Mouse (Mus musculus) liver, embryonic 14.5 days (tissue): Measurements from ENCODE around the gene Arhgap27. TPM values are rescaled to one million over a fixed set of nuclear protein-coding genes. Genes with fewer than 3 reads are reported as not detected.
A peak's percentile ranks its signal among the peaks of the same experiment; 100 is the strongest.

Source experiments
- ATAC-seq: fragments of 200-750 bp; cut with Nextera tagmentation; 2 replicates; pipeline ENCODE4 v1.8.0; 2017; ENCODE audit warnings: moderate number of reproducible peaks, mild to moderate bottlenecking, moderate library complexity; ENCODE audit not compliant: insufficient read depth
- DNase-seq, 3 experiments: peaks; one replicate each; pipeline ENCODE4 v3.0.0-alpha.2; 2012 to 2013; ENCODE audit warnings: low read depth in 3 of 3, low spot score in 3 of 3
- H3K27ac ChIP-seq: fragments of 300-500 bp; sonication (generic); 2 replicates; pipeline ENCODE4 v1.5.1; 2014; ENCODE audit warnings: moderate library complexity, mild to moderate bottlenecking, control low read depth, inconsistent platforms
- H3K27me3 ChIP-seq: fragments of 300-500 bp; sonication (generic); 2 replicates; pipeline ENCODE4 v1.6.1; 2014; ENCODE audit warnings: mild to moderate bottlenecking, low read length, moderate library complexity; ENCODE audit not compliant: control insufficient read depth, insufficient read depth
- H3K36me3 ChIP-seq: fragments of 300-500 bp; sonication (generic); replicated peaks from 2 replicates; pipeline ENCODE4 v1.6.1; 2014; ENCODE audit warnings: low read depth; ENCODE audit not compliant: control insufficient read depth, insufficient read depth
- H3K4me1 ChIP-seq, 2 experiments: fragments of 200-500 bp in 1 of 2; fragments of 300-500 bp in 1 of 2; sonication (generic) in 1 of 2; replicated peaks; 2 replicates each; pipeline ENCODE4 v1.6.1; 2012 to 2014; ENCODE audit warnings: antibody characterized with exemption in 1 of 2, inconsistent platforms in 1 of 2, low read length in 1 of 2; ENCODE audit not compliant: control insufficient read depth in 2 of 2, insufficient read depth in 2 of 2
- H3K4me2 ChIP-seq: fragments of 300-500 bp; sonication (generic); 2 replicates; pipeline ENCODE4 v1.6.1; 2014; ENCODE audit warnings: low read depth, mild to moderate bottlenecking, control low read depth, moderate library complexity
- H3K4me3 ChIP-seq, 2 experiments: fragments of 200-500 bp in 1 of 2; fragments of 300-500 bp in 1 of 2; sonication (generic) in 1 of 2; 2 replicates each; pipeline ENCODE4 v1.5.1; 2012 to 2014; ENCODE audit warnings: low read depth in 2 of 2, low read length in 2 of 2, mild to moderate bottlenecking in 2 of 2, control low read depth in 1 of 2, inconsistent platforms in 1 of 2, moderate library complexity in 1 of 2; ENCODE audit not compliant: insufficient read depth in 1 of 2
- H3K9ac ChIP-seq: fragments of 300-500 bp; sonication (generic); replicated peaks from 2 replicates; pipeline ENCODE4 v1.6.1; 2014; ENCODE audit warnings: mild to moderate bottlenecking, control low read depth, moderate library complexity
- H3K9me3 ChIP-seq: fragments of 300-500 bp; sonication (generic); 2 replicates; pipeline ENCODE4 v1.6.1; 2016; ENCODE audit warnings: low read length, mixed read lengths; ENCODE audit not compliant: control insufficient read depth
- CTCF ChIP-seq: IDR thresholded peaks from 2 replicates; pipeline ENCODE4 v1.5.1; 2016; ENCODE audit warnings: antibody characterized with exemption, low read depth, control low read depth
- EP300 ChIP-seq: IDR thresholded peaks from 2 replicates; pipeline ENCODE4 v1.6.1; 2016; ENCODE audit warnings: antibody characterized with exemption, low read depth
- WGBS: fragments of 180-500 bp; shearing (Covaris S2); extraction: QIAGEN DNeasy Blood & Tissue Kit; methylation state at CpG from one replicate; pipeline ENCODE4 v1.1.7; 2014; ENCODE audit not compliant: insufficient replicate concordance; 5-methylcytosine and 5-hydroxymethylcytosine counted together
- polyA plus RNA-seq, 2 experiments: library from polyadenylated mRNA; depleted of rRNA in 1 of 2; stranded (reverse) in 1 of 2; unstranded in 1 of 2; fragments of >200 nt; fragmentation: Nextera tagmentation in 1 of 2; extraction: Ambion mirVana in 1 of 2; gene quantifications; 2 replicates each; pipeline versions ENCODE4 v1.2.1 to v1.2.3; 2012 to 2014

Gene Arhgap27
- polyA plus RNA-seq, 2 experiments: 1.4 to 2.6 TPM

GRCm38 (mm10) chr11:103332186-103332889 is 31.2 kb downstream of the Arhgap27 start:
- DNase-seq (peak; percentile 45 to 56 (median 47)), ATAC-seq (peak; percentile 26; the same call in 1 of the 2 replicates)
- Histone ChIP-seq H3K4me3 (no peak overlapping the region), H3K27me3 (no peaks in the 10 kb centered on the region), H3K9me3 (no peaks in the 10 kb centered on the region), H3K4me2 (no peak overlapping the region), H3K36me3 (no peaks in the 10 kb centered on the region), H3K4me1 (no peaks in the 10 kb centered on the region), H3K9ac (no peak overlapping the region), H3K27ac (no peak overlapping the region)
- TF ChIP-seq EP300: no peak
- TF ChIP-seq CTCF: peak; percentile 88
- 38% methylated on average over 18 of the region's 18 CpGs for WGBS

DNA sequence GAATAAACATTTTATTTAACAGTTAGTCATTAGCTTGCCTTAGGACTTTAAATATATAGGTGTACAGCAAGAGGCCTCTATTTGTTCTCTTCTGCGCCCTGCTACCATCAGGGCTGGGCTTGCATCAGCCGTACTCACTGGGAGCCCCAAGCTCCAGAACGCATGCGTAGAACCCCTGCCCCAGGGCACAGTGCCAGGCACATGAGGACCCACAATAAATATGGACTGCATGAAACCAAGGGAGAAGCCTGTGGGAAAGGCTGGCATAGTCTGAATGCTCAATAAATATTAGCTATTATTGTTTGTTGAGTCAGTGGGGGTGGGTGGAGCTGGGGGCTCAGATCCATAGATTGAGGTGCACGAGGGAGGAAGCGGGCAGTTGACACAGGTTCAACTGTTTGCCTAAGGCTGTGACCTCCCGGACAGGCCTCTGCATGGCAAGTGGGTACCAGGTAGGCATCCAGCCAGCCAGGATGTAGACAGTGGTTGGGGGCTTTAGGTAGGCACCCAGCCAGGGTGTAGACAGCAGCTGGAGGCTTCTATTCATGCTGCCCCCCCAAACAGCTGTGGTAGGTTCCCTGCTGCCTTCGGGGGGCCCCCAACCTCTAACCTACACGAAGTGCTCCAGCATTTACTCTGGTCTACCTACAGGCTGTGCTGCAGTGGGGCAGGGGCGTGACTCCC is 31.8 kb downstream of the Arhgap27 start:
- WGBS: 74% methylated on average over 10 of the region's 10 CpGs
- no peak overlapping the region for H3K27ac ChIP-seq

GRCm38 (mm10) chr11:103330651-103331319 is 32.7 kb downstream of the Arhgap27 start:
- no peak for TF ChIP-seq EP300
- TF ChIP-seq CTCF: 0 out of 2 replicates have a peak, but pooled peaks have one; percentile 30
- Histone ChIP-seq H3K4me1 (no peaks in the 10 kb centered on the region), H3K27me3 (no peaks in the 10 kb centered on the region), H3K9me3 (no peaks in the 10 kb centered on the region), H3K9ac (no peak overlapping the region), H3K4me3 (no peak overlapping the region), H3K4me2 (no peak overlapping the region), H3K27ac (no peak overlapping the region), H3K36me3 (no peaks in the 10 kb centered on the region)
- 66% methylated on average over 7 of the region's 7 CpGs for WGBS
- DNase-seq: no peak
- no peak for ATAC-seq

More for the DNA sequence above, 31.8 kb downstream of the Arhgap27 start:
- no peak overlapping the region for H3K4me3 ChIP-seq
- H3K27me3 ChIP-seq: no peaks in the 10 kb centered on the region
- DNase-seq (no peak), ATAC-seq (no peak)
- TF ChIP-seq EP300 (no peak), CTCF (no peak)
- H3K9me3 ChIP-seq: no peaks in the 10 kb centered on the region
- no peak overlapping the region for H3K4me2 ChIP-seq
- H3K9ac ChIP-seq: no peak overlapping the region
- no peaks in the 10 kb centered on the region for H3K4me1 ChIP-seq
- no peaks in the 10 kb centered on the region for H3K36me3 ChIP-seq

DNA sequence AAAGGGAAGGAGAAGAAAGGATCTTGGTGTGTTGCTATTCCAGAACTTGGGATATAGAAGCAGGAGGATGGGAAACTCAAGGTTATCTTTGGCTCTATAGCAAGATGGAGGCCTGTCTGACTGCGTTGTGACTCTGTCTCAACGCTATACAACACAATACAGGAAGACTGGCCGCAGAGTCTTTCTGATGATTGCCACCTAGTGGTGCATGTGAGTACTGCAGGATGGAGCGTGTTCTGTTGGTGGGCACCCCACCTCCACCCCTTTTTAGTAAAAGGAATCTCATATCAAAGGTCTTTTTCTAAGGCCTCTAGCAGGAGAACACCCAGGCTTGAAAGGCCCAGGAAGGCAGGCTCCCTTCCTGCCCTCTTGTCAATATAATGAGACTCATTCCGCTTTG is 36.5 kb downstream of the Arhgap27 start:
- H3K9ac ChIP-seq: no peak overlapping the region
- TF ChIP-seq CTCF (peak; percentile 92), EP300 (no peak)
- 18% methylated on average over 5 of the region's 5 CpGs for WGBS
- H3K9me3 ChIP-seq: no peaks in the 10 kb centered on the region
- H3K4me1 ChIP-seq: peaks cover 0 to 2% of the 10 kb centered on the region in 2 experiments; a peak in 1 of 4 replicates
- ATAC-seq: no peak
- no peaks in the 10 kb centered on the region for H3K27me3 ChIP-seq
- H3K4me3 ChIP-seq: no peak overlapping the region
- peak in 2 of 3 experiments; percentile 28 to 38 for DNase-seq
- no peak overlapping the region for H3K4me2 ChIP-seq
- no peak overlapping the region for H3K27ac ChIP-seq
- no peaks in the 10 kb centered on the region for H3K36me3 ChIP-seq

DNA sequence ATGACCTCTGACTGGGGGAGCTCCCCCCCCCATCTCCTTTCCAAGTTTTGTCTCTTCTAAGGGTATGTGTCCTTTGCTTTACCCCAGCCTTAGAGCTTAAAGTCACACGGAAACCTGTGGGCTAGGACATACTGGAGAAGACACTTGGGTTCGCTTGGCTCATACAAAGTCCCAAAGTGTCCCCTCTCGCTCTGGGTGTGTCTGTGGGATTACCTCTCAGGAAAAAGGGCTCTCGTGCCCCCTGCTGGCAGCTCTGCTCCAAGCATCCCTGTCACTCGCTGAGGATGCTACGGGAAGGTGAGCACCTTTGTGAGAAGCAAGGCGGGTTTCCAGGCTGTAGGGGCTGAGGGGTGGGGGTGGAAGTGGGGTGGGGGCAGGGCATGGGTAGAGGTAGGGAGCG is 38.3 kb downstream of the Arhgap27 start:
- DNase-seq (peak in 2 of 3 experiments; percentile 7 to 22), ATAC-seq (no peak)
- H3K36me3 ChIP-seq: no peaks in the 10 kb centered on the region
- no peak overlapping the region for H3K27ac ChIP-seq
- H3K9ac ChIP-seq: no peak overlapping the region
- peaks cover 0 to 2% of the 10 kb centered on the region in 2 experiments; a peak in 1 of 4 replicates for H3K4me1 ChIP-seq
- H3K9me3 ChIP-seq: no peaks in the 10 kb centered on the region
- TF ChIP-seq CTCF (peak; percentile 80), EP300 (no peak)
- no peak overlapping the region for H3K4me3 ChIP-seq
- no peaks in the 10 kb centered on the region for H3K27me3 ChIP-seq
- H3K4me2 ChIP-seq: no peak overlapping the region
- WGBS: 14% methylated on average over 8 of the region's 8 CpGs
